Mouse (Mus musculus): ENCODE measurements around the gene Pigk.

Pigk gene

DNA sequence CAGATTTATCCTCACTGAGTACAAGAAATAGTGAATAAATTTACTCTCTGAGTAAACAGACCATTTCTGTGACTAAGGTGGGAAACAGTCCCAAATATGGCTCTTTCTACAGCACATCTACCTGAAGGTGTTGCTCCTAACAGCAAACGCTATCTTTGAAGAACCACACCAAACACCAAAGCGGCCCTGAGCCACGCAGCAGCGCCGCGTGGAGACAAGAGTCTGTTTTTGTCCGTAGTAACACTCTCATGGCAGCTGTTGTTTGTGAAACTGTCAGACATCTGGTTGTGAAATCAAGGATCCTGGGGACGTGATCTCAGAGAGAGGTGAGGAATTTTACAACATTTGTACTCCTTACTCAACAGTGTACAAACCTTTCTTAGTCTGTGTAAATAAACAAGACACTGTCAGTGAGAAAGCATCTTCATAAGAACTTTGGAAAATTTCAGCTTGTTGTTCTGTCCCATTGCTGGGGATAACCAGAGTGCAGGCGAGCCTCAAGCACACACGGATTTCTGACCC is 248.0 kb downstream of the Pigk start:
- DNase-seq (ENCODE audit: extremely low read depth, insufficient read length, low spot score), result no peak

DNA sequence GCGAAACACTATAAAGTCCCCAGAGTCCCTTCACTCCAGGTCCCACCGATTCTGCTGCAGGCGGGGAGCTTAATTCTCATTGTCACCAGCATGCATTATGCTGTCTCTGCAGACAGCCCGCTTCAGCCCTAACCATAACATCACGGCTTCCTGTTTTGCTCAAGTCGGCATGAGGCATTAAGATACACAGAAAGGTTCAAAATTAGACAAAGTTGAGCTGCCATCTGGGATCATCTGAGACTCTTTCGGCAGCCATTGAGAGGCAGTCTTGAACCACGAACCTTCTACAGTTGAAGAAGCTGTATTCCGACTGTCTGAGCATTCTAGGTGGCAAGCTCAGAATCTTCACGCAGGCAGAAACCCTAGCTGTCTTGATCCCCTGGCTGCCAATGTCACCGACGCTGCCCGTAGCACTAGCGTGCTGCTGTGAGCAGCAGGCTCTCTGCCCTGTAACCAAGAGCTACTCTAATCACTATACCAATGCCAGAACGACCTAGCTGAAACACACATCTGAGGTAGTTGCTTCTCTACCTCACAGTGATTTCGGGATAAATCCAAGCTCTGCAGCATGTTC is 256.0 kb downstream of the Pigk start:
- no peak for DNase-seq (ENCODE audit: extremely low read depth, insufficient read length, low spot score)

DNA sequence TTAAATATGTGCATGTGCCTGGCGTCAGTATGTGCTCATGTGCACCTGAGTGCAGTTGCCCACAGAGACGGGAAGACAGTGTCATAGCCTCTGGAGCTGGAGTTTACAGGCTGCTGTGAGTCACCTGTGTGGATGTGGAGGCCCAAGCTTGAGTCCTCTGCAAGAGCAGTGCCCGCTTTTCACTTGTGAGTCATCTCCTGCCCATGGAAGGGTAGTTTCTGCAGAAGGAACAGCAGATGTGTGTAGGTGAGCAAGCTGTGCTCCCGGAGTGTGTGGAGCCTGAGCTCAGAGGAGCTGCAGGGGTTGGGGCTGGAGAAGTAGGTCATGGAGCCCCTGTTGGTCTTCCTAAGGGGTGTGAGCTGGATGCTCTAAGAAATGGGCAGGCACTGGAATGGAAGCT is 257.5 kb downstream of the Pigk start:
- peak; percentile 35 for DNase-seq (ENCODE audit: extremely low read depth, insufficient read length, low spot score)

DNA sequence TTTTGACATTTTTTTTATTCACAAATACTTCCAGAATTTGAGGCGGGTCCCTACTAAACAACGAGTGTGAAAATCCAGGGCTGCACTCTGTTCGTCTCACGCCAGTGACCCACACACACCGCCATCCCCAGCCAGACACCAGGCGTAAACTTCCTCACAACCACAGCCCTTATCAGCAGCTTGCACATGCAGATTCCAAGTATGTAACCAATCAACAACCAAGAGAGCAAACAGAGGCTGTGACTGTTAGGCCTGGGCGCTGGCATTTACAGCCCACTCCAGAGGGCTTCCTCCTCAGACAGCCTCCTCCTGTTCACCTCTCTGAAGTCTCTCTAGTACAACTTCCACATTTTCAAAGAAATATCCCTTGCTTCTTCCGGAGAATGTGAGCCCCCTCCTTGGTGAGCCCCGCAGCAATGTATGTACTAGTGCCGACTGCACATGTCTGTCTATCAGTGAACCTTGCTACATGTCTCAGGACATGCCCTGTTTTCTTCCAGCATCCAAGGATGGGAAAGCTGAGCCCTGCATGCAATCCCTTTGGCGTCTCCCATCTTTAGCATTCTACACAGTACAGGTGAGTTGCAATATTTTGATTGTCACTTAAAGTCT is 265.7 kb downstream of the Pigk start:
- DNase-seq (ENCODE audit: extremely low read depth, insufficient read length, low spot score), result no peak

DNA sequence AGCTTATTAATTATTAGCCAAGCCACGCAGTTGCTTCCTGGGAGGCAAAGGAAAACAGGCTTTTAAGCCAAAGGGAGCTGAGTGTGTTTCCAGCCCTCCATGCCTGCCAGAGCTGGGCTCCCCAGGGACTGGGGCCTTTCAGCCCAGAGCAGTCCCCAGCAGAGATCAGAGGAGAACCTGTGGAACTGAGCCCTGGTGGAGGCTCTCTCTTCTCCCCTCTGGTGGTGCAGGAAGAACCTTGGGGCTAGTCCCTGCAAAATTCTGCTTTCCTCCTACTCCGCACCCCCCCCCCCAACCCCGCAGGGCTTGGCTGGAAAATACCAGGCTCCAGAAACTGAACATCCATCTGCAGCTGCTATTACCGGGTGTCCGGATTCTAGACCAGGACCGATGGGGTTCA is 266.5 kb downstream of the Pigk start:
- DNase-seq (ENCODE audit: extremely low read depth, insufficient read length, low spot score), result no peak

DNA sequence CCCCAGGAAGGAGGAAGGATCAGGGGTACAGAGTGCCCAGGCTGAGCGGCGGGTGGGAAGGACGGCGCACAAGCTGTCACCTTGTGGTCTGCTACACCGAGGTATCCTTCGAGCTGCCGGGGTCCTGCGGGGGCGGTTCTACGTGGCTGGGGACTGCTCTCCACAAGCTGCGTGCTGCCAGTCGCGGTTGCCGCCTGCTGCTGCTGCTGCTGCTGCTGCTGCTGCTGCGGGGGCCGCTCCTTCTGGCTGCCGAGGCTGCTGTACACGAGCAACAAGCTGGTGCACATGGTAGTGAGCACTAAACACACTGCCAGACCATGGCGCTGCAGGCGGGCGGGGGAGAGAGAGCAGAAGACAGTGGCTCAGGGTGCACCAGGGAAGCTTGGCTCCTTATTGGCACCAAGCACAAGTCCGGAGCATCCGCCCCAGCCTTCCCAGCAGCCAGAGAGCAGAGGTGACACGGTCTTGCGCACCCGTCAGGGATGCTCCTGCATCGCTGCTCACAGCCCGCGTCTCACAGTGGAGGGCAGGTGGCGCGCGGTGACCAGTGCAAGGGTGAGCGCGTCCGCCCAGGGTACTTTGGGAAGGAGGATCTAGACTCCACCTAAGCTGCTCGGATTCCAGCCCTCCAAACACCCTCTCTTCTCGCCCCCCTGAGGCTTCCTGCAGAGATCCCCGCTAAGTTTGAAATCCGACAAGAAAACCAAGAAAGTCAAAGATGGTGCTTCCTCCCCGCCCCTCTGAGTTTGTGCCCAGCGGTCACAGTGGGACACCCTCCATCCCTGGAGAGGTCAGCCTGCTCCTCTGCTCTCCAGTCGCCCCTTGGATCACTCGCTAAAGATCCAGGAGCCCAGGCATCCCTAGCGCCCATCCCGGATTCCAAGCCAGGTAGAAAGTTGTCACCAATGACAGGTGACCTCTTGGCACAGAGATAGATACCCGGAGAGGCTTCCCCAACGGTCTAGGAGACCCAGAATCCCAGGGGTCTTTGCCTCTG is 267.4 kb downstream of the Pigk start:
- DNase-seq (ENCODE audit: extremely low read depth, insufficient read length, low spot score), result no peak

DNA sequence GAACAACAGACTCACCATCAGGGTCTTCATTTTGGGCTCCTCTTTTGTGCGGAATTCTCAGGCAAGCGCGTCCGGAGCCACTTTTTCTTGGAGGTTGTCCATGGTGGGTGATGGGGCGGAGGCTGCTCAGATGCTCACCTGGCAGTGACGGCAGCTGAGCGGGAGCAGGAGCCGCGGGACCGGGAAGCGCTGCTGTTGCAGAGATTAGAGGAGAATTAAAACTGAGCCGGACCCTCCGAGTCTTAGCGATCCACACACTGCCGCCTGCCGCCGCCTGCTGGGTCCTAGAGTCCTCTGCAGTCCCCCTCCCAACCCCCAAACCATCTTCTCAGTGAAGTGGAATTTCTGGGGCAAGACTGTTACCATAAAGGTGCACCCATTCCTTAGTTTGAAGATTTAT is 268.1 kb downstream of the Pigk start, which contains the start of gene St6galnac5:
TSS of gene St6galnac5 (minus strand) at position 259 of the 400 bp plus-strand sequence.
- DNase-seq (ENCODE audit: extremely low read depth, insufficient read length, low spot score), result no peak

DNA sequence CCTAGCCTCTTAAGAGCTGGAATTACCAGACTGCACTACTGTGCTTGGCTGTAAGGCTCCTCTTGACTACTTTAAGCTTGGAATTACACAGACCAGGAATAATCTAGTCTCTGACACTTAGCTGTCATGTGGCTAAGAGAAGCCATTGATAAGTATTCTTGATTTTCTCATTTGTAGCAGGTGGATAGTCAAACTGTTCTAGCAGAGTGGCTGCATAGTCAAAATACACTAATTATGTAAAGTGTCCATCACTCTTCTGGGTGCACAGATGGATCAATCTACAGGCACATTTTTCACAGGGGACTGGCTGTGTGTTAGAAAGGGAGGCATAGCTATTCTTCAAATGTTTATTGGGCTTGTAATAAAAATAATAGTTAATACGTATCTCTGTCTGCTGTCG is 276.9 kb downstream of the Pigk start:
- no peak for DNase-seq (ENCODE audit: extremely low read depth, insufficient read length, low spot score)

DNA sequence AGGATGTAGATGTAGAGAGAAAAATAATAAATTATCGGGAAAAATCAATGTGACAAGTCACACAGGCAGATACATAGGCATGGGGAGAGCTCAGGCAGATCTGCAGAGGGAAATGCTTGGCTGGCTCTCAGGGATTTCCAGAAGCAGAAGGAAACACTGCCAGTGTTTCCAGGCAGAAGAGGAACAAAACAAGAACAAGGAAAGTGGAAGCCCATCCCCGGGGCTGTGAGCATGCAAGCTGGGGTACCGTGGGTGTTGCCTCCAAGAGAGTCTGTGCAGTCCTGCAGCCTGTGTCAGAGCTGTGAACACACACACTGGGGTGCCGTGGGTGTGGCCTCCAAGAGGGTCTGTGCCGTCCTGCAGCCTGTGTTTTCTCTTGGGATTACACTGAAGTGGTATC is 279.7 kb downstream of the Pigk start:
- DNase-seq (ENCODE audit: extremely low read depth, insufficient read length, low spot score), result no peak

DNA sequence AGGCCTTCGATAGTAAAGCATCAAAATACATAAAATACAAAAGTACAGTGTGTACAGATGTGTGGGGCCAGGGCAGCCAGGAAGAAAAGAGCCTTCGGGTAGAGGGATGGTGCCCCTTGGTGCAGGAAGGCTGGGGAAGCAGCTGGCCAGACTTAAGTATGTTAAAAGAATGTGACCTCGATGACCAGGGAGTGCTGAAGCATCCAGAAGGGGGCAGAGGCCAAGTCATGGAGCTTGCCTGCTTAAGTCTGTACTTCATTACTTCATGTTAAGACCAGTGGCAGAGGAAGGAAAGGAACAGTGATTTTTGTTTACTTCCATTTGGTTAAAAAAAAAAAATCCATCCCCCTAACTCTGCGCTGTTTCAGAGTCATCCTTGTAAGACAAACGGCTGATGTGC is 284.2 kb downstream of the Pigk start:
- no peak for DNase-seq (ENCODE audit: extremely low read depth, insufficient read length, low spot score)

DNA sequence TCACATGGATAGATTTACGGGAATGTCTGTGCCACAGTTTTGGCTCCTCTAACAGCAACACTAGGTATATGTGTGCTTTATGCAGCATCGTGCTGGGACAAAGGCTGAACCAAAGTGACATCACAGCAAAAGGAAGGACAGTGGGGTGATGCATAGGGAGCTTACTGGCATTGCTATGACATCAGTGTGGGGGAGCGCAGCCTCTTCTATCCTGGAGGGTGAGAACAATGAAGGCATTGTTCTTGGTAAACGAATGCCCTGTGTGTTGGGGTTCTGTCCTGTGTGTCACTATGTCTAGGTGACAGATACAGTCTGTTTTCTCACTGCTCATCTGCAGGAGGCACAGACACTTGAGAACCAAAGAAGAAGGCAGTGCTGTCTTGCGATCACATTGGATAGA is 285.0 kb downstream of the Pigk start:
- no peak for DNase-seq (ENCODE audit: extremely low read depth, insufficient read length, low spot score)

DNA sequence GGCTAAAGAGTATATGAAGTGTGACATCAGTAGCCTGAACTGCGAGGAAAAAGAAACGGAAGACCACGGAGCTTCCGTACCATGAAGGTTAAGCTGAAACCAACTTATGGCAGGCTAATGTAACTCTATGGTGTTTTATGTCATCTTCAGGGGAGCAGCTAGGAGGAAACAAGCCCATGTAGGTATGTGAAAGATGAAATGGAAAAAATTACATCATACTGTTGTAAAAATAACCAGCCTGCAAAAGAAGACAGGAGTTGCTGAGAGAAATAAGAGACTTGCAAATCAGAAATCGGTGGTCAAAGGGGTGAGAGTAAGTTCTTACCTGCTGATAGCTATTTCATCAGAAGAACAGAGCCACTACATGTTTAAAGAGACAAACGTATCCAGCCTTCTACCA is 293.0 kb downstream of the Pigk start:
- no peak for DNase-seq (ENCODE audit: extremely low read depth, insufficient read length, low spot score)

DNA sequence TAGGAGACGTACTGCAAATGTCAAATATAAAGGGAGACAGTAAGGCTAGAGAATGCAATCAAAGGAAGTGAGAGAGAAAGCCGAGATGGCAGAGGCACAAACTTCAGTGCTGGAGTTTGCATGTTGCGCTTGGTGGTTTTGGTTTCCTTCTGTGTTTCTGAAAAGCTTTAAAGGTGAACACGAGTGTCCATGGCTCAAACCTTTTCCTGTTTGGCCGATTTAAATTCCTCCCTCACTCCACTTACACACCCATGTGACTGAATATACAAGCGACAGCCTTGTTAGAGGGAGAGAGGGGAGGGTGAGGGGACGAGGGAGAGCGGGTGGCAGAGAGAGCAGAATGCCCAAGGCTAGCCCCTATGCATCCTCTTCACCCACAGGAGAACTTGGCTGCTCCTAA is 302.5 kb downstream of the Pigk start:
- DNase-seq (ENCODE audit: extremely low read depth, insufficient read length, low spot score), result no peak

DNA sequence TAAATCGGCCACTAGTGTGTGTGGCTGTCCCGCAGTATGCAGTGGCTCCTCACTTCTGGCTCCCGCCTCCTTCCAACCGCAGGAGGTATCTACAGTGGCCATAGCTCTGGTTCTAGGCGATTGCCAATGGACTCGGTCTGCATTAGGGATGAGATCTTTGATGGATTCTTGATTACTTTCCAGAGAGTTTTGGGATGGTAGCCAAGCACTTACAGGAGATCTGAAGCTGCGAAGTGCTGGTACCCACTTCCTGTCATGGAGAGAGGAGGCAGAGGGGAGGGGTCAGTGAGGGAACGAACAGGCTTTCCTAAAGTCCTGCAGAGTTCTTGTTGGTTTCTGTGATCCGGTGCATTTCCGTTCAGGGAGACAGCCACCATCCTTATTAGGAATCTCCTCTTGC is 304.2 kb downstream of the Pigk start:
- no peak for DNase-seq (ENCODE audit: extremely low read depth, insufficient read length, low spot score)

DNA sequence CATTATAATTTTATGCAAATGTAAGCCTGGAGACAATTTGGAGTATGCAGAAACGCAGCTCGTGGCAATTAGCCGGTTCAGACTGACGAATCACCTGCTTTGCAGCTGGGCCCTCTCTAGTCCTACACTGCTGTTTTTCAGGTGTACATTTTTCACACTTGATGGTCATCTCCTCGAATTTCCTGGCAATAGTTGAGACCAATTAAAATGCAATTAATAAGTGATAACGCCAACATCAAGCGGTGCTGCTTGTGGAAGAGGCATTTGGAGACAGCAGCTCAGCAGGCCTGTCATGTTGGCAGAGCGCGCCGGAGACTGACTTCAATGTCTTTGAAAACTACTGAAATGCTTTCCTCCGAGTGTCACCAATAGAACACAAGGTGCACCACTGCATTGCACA is 310.1 kb downstream of the Pigk start:
- DNase-seq (ENCODE audit: extremely low read depth, insufficient read length, low spot score), result no peak

Data from 3134 (cell line).